Mouse (Mus musculus) MEL (cell line): ENCODE measurements around the gene Cenpb.

Experiments
- EP300 ChIP-seq, 2 experiments: IDR thresholded peaks; 2 replicates each; pipeline ENCODE4 v1.6.1; 2011; ENCODE audit warnings: improper control_type of control experiment in 2 of 2, low read length in 2 of 2, low read depth in 1 of 2, mild to moderate bottlenecking in 1 of 2
- MYC ChIP-seq: IDR thresholded peaks from 2 replicates; pipeline ENCODE4 v1.6.1; 2011; ENCODE audit warnings: low read depth, mild to moderate bottlenecking, low read length, improper control_type of control experiment, moderate library complexity
- POLR2A ChIP-seq, 2 experiments: IDR thresholded peaks; 2 replicates each; pipeline ENCODE4 v1.6.1; 2011 to 2012; ENCODE audit warnings: low read length in 2 of 2, mild to moderate bottlenecking in 2 of 2, control low read depth in 1 of 2, improper control_type of control experiment in 1 of 2, low read depth in 1 of 2, moderate library complexity in 1 of 2; ENCODE audit not compliant: control insufficient read depth in 1 of 2, insufficient read depth in 1 of 2, poor library complexity in 1 of 2
- POLR2AphosphoS5 ChIP-seq: IDR thresholded peaks from 2 replicates; pipeline ENCODE4 v1.6.1; 2012; ENCODE audit warnings: low read depth, borderline replicate concordance, mild to moderate bottlenecking, inconsistent platforms, low read length, moderate library complexity, mixed read lengths

GRCm38 (mm10) chr2:131223569-131223968 is 43.7 kb upstream of the Cenpb start:
- TF ChIP-seq POLR2A (IDR thresholded peaks at IDR 0.05; ENCODE audit: control insufficient read depth in 1 of 2, insufficient read depth in 1 of 2, low read depth in 1 of 2, low read length in 2 of 2, poor library complexity in 1 of 2): no peak
- TF ChIP-seq MYC: no peak
- peak; percentile 9 to 47; a peak in 1 of 4 replicates for TF ChIP-seq EP300 (IDR thresholded peaks at IDR 0.05; ENCODE audit: low read depth in 1 of 2, low read length in 2 of 2)
- no peak for TF ChIP-seq POLR2AphosphoS5
